ENCODE assay signal across 12 mouse cellular contexts in the genomic region with DNA sequence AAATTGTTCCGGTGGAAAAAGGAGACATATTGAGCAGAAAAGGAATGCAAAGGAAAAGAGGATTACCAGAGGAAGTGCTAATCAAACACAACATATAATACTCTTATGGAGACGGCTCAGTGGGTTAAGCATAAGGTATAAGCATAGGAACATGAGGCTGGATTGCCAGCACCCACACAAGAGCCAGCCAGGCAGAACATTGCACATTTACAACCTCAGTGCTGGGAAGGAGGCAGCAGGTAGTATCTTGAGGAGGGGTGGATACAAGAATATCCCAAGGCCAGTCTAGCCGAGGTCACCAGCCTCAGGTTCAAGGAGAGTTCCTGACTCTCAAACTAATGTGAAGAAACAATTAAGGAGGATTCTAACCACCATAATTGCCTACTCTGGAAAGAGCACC.
"Had no signal": no experiment of that assay in that cellular context is flagged by ENCODE, and none has a peak within 500 bp of the region (broad histone marks: within the 10 kb centered on the region; RNA-seq: fewer than 3 reads in every experiment).

No protein-coding gene starts in this region.

- ATAC-seq: intestine, postnatal 0 days had no signal

- DNase-seq: kidney, adult 2 months; kidney, postnatal 10 days; kidney, postnatal 36 days; liver, embryonic 13.5 days; lung, adult 2 months; lung, postnatal 14 days; lung, postnatal 4 days; midbrain, embryonic 14.5 days; retina, postnatal 1 day; thymus, postnatal 25 days had no signal

- H3K4me3 ChIP-seq: liver, embryonic 13.5 days; neural tube, embryonic 12.5 days had no signal

- H3K27ac ChIP-seq: liver, embryonic 13.5 days; neural tube, embryonic 12.5 days had no signal
